Mouse (Mus musculus) midbrain, embryonic 15.5 days (tissue): Measurements from ENCODE around the gene Spsb4. TPM values are rescaled to one million over a fixed set of nuclear protein-coding genes. Genes with fewer than 3 reads are reported as not detected.
A peak's percentile ranks its signal among the peaks of the same experiment; 100 is the strongest.

ENCODE experiments used
- ATAC-seq: fragments of 200-750 bp; cut with Nextera tagmentation; replicated peaks from 2 replicates; pipeline ENCODE4 v1.8.0; 2017; ENCODE audit warnings: moderate TSS enrichment
- H3K27ac ChIP-seq: fragments of 300-500 bp; sonication (generic); 2 replicates; pipeline ENCODE4 v1.5.1; 2015; ENCODE audit warnings: mild to moderate bottlenecking, inconsistent platforms
- H3K27me3 ChIP-seq: fragments of 300-500 bp; sonication (generic); replicated peaks from 2 replicates; pipeline ENCODE4 v1.6.1; 2015; ENCODE audit warnings: inconsistent platforms
- H3K36me3 ChIP-seq: fragments of 300-500 bp; sonication (generic); replicated peaks from 2 replicates; pipeline ENCODE4 v1.6.1; 2015; ENCODE audit warnings: inconsistent platforms
- H3K4me1 ChIP-seq: fragments of 300-500 bp; sonication (generic); 2 replicates; pipeline ENCODE4 v1.6.1; 2015; ENCODE audit warnings: inconsistent platforms
- H3K4me2 ChIP-seq: fragments of 300-500 bp; sonication (generic); 2 replicates; pipeline ENCODE4 v1.6.1; 2015; ENCODE audit warnings: inconsistent platforms, mild to moderate bottlenecking, moderate library complexity
- H3K4me3 ChIP-seq: fragments of 300-500 bp; sonication (generic); 2 replicates; pipeline ENCODE4 v1.5.1; 2015; ENCODE audit warnings: mild to moderate bottlenecking, inconsistent platforms
- H3K9ac ChIP-seq: fragments of 300-500 bp; sonication (generic); 2 replicates; pipeline ENCODE4 v1.6.1; 2015; ENCODE audit warnings: mild to moderate bottlenecking, inconsistent platforms
- H3K9me3 ChIP-seq: fragments of 300-500 bp; sonication (generic); 2 replicates; pipeline ENCODE4 v1.6.1; 2016; ENCODE audit warnings: inconsistent platforms
- WGBS: fragments of 180-500 bp; shearing (Covaris S2); methylation state at CpG from one replicate; pipeline ENCODE4 v1.1.7; 2015; ENCODE audit warnings: mixed read lengths; 5-methylcytosine and 5-hydroxymethylcytosine counted together
- polyA plus RNA-seq: library from polyadenylated mRNA; unstranded; fragments of >200 nt; fragmentation: Nextera tagmentation; extraction: Ambion mirVana; gene quantifications from 2 replicates; pipeline ENCODE4 v1.2.1, GENCODE M21; 2015

Gene Spsb4
- polyA plus RNA-seq, 1 experiment from 2014 or later: 31.7 TPM

- Histone ChIP-seq H3K27me3 (no peaks in the 10 kb centered on the region), H3K9me3 (no peaks in the 10 kb centered on the region), H3K9ac (no peak overlapping the region), H3K4me3 (no peak overlapping the region), H3K27ac (peak overlapping the region; percentile 41; the same call in 1 of the 2 replicates), H3K4me2 (no peak overlapping the region), H3K36me3 (no peaks in the 10 kb centered on the region), H3K4me1 (peaks cover 36% of the 10 kb centered on the region)
- ATAC-seq: peak; percentile 38
- WGBS: 41% methylated on average over 11 of the region's 11 CpGs
These were observed 31.7 kb downstream of the Spsb4 start for GRCm38 (mm10) chr9:96986797-96987473.

DNA sequence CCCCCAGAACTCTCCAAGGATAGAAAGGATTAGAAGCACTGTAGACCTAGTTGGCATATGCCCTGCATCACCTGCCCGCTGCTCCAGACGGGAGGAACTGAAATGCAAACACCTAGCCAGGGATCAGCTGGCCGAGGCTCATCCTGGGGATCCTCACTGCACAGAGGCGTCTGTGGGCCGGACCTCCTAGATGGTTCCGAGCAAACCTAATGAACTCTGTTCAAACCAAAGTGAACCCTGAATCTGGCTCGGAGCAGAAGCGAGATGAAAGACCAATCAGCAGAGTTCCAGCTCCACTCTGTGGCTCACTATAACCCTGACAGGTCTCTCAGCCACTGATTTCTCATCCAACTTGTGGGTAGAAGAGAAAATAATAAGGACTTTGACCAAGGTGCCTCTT, 34.6 kb downstream of the Spsb4 start:
- peaks cover 42% of the 10 kb centered on the region for H3K4me1 ChIP-seq

DNA sequence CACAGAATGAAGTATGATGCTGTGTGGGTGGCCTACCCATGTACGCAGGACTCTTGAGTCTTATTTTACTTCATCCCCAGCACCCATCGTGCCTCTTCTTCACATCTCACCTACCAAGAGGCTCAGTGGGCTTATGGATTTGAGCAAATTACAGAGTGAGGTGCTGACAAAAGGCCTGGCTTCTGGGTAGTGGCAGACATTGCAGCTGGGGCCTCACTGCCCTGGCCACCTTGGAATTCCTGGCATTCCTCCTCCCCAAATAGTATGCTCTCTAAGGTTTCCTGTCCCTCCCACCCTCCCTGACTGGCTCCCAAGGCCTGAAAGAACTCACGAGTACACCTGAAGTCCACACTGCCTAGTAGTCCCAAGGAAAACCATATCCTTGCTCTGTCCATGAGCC, 35.7 kb downstream of the Spsb4 start:
- Histone ChIP-seq H3K27ac (no peak overlapping the region), H3K9me3 (no peaks in the 10 kb centered on the region), H3K27me3 (no peaks in the 10 kb centered on the region), H3K4me1 (peaks cover 51% of the 10 kb centered on the region), H3K36me3 (no peaks in the 10 kb centered on the region), H3K4me2 (no peak overlapping the region), H3K4me3 (no peak overlapping the region), H3K9ac (no peak overlapping the region)
- no peak for ATAC-seq
- 56% methylated on average over 3 of the region's 3 CpGs for WGBS

More for the DNA sequence above, 34.6 kb downstream of the Spsb4 start:
- H3K4me3 ChIP-seq: no peak overlapping the region
- H3K27ac ChIP-seq: no peak overlapping the region
- H3K36me3 ChIP-seq: no peaks in the 10 kb centered on the region
- H3K9ac ChIP-seq: no peak overlapping the region
- H3K27me3 ChIP-seq: no peaks in the 10 kb centered on the region
- no peak overlapping the region for H3K4me2 ChIP-seq
- 86% methylated on average over 8 of the region's 8 CpGs for WGBS
- no peak for ATAC-seq
- no peaks in the 10 kb centered on the region for H3K9me3 ChIP-seq

- no peak overlapping the region for H3K4me2 ChIP-seq
- no peak overlapping the region for H3K27ac ChIP-seq
These were observed 36.3 kb downstream of the Spsb4 start for GRCm38 (mm10) chr9:96982351-96982750.

GRCm38 (mm10) chr9:96981836-96982235, 36.8 kb downstream of the Spsb4 start:
- no peak overlapping the region for H3K9ac ChIP-seq
- peaks cover 51% of the 10 kb centered on the region for H3K4me1 ChIP-seq
- no peaks in the 10 kb centered on the region for H3K9me3 ChIP-seq
- no peaks in the 10 kb centered on the region for H3K36me3 ChIP-seq
- ATAC-seq: no peak
- H3K4me2 ChIP-seq: no peak overlapping the region
- H3K27me3 ChIP-seq: no peaks in the 10 kb centered on the region
- 64% methylated on average over 5 of the region's 5 CpGs for WGBS
- H3K27ac ChIP-seq: no peak overlapping the region
- H3K4me3 ChIP-seq: no peak overlapping the region

More at GRCm38 (mm10) chr9:96982351-96982750, 36.3 kb downstream of the Spsb4 start:
- Histone ChIP-seq H3K9ac (no peak overlapping the region), H3K4me1 (peaks cover 51% of the 10 kb centered on the region), H3K9me3 (no peaks in the 10 kb centered on the region), H3K27me3 (no peaks in the 10 kb centered on the region), H3K36me3 (no peaks in the 10 kb centered on the region), H3K4me3 (no peak overlapping the region)
- no peak for ATAC-seq
- 15% methylated on average over 3 of the region's 3 CpGs for WGBS

DNA sequence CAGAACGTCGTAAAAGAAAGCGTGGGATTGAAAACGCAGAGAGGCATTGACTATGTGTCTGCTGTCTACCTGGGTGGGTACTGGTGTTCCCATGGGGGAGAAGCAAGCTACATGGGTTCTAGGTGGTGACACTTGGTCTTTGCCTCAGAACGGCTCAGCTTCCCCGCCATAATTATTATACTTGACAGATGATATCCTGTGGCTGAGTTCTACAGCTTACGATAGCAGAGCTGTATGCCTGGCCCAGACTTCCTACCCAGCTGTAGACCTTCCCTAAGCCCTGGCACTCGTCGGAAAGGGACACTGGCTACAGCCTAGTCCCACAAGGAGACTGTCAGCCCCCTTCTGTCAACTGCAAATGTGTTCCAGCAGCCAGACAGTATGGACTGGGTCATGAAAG, 37.5 kb downstream of the Spsb4 start:
- no peak overlapping the region for H3K9ac ChIP-seq
- WGBS: 17% methylated on average over 9 of the region's 9 CpGs
- H3K4me2 ChIP-seq: no peak overlapping the region
- H3K4me3 ChIP-seq: no peak overlapping the region
- ATAC-seq: peak; percentile 13; the same call in 1 of the 2 replicates
- H3K36me3 ChIP-seq: no peaks in the 10 kb centered on the region
- peaks cover 53% of the 10 kb centered on the region for H3K4me1 ChIP-seq
- H3K27ac ChIP-seq: 0 out of 2 replicates have a peak overlapping the region, but pooled peaks have one; percentile 28
- H3K9me3 ChIP-seq: no peaks in the 10 kb centered on the region
- no peaks in the 10 kb centered on the region for H3K27me3 ChIP-seq

DNA sequence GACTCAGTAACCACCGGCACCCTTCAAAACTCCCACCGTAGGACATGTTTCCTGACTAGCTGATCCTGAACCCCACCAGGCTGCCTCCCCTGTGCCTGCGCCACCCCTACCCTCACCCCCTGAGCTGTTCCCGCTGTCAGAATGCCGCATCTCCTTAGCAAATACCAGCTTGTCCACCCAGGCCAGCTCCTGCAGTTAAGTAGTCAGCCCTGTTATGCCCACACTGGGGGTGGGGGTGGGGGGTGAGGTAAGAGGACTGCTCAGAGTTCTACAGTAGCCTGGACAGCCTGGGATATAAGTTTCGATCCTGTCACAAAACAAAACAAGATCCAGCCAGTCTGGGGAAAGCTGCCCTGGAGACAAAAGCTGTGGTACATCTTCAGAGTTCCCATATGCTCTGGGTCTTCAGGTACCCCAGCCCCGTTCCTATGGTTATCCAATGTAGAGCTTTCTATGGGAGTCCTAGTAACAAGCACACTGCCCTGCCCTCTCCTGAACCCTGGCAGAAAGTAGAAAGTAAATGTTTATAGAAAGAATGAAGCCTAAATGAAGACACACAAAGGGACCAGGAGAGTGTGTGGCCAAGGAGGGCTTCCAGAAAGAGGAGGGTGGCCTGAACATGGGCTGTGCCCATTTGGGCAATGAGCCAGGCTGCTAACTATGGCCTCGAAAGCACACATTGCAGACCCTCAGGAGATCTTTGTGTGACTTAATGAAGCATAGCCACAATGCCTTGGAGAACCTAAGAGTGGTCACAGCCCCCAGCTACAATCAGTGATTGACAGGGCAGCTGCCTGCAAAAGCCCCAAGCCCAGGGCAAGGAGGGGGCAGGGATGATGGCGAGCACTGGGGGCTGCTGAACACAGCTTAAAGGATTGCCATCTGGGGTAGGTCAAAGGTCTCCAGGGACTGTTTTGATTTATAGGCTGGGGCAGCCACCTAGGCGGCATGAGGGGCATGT, 38.3 kb downstream of the Spsb4 start:
- Histone ChIP-seq H3K27ac (peak overlapping the region; percentile 28; the same call in 1 of the 2 replicates), H3K4me2 (no peak overlapping the region), H3K9me3 (no peaks in the 10 kb centered on the region), H3K27me3 (no peaks in the 10 kb centered on the region), H3K36me3 (no peaks in the 10 kb centered on the region), H3K4me1 (peaks cover 55% of the 10 kb centered on the region), H3K9ac (no peak overlapping the region), H3K4me3 (no peak overlapping the region)
- WGBS: 19% methylated on average over 10 of the region's 10 CpGs
- ATAC-seq: peak; percentile 77

DNA sequence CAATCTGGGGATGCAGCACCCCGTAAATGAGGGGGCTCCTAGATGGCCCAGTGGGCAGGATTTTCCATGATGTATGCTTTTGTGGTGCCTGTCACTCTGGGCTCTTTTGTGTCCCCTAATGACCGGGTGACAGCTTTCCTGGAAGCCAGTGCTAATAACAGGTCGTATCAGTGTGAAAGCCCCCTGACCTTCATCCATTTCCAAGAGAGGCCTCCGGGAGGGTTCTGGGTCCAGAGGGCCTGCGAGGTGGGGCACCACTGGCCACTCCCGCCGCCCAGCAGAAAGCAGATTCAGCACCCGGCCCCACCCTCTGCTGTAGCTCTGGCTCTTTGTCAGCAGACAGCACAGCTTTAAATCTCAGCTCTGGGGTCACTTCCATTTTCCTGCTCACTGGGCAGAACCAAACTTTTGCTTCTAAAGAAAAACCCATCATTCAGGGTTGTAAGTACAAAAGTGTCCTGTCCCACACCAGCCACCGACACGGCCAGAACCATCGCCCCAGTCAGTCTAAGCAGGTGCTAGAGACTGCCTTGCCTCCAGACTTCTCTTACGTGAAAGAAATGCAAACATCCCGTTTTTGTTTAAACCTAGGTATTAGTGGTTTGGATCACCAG, 39.1 kb downstream of the Spsb4 start:
- Histone ChIP-seq H3K9ac (no peak overlapping the region), H3K4me3 (no peak overlapping the region), H3K9me3 (no peaks in the 10 kb centered on the region), H3K27me3 (no peaks in the 10 kb centered on the region), H3K27ac (peak overlapping the region; percentile 12; the same call in 1 of the 2 replicates), H3K4me2 (no peak overlapping the region), H3K4me1 (peaks cover 55% of the 10 kb centered on the region), H3K36me3 (no peaks in the 10 kb centered on the region)
- WGBS: 12% methylated on average over 13 of the region's 13 CpGs
- no peak for ATAC-seq

- Histone ChIP-seq H3K4me2 (no peak overlapping the region), H3K9ac (no peak overlapping the region), H3K4me1 (peaks cover 55% of the 10 kb centered on the region), H3K9me3 (no peaks in the 10 kb centered on the region), H3K36me3 (no peaks in the 10 kb centered on the region), H3K4me3 (no peak overlapping the region), H3K27me3 (no peaks in the 10 kb centered on the region), H3K27ac (peak overlapping the region; percentile 43; the same call in 1 of the 2 replicates)
- 49% methylated on average over 10 of the region's 10 CpGs for WGBS
- ATAC-seq: peak; percentile 26; the same call in 1 of the 2 replicates
These were observed 40.4 kb downstream of the Spsb4 start for GRCm38 (mm10) chr9:96978147-96978782.

GRCm38 (mm10) chr9:96977287-96978145, 41.1 kb downstream of the Spsb4 start:
- Histone ChIP-seq H3K27ac (peak overlapping the region; percentile 43; the same call in 1 of the 2 replicates), H3K27me3 (no peaks in the 10 kb centered on the region), H3K4me3 (no peak overlapping the region), H3K9ac (no peak overlapping the region), H3K36me3 (no peaks in the 10 kb centered on the region), H3K4me1 (peaks cover 62% of the 10 kb centered on the region), H3K9me3 (no peaks in the 10 kb centered on the region), H3K4me2 (no peak overlapping the region)
- ATAC-seq: peak; percentile 24; the same call in 1 of the 2 replicates
- WGBS: 37% methylated on average over 13 of the region's 13 CpGs

- Histone ChIP-seq H3K4me2 (no peak overlapping the region), H3K4me1 (peaks cover 36% of the 10 kb centered on the region), H3K27me3 (no peaks in the 10 kb centered on the region), H3K27ac (no peak overlapping the region), H3K9ac (no peak overlapping the region), H3K4me3 (no peak overlapping the region), H3K36me3 (no peaks in the 10 kb centered on the region), H3K9me3 (no peaks in the 10 kb centered on the region)
- ATAC-seq: no peak
- 59% methylated on average over 9 of the region's 9 CpGs for WGBS
These were observed 45.6 kb downstream of the Spsb4 start for GRCm38 (mm10) chr9:96973091-96973490.
